Mouse (Mus musculus): ENCODE measurements around the gene Eif2s2.
A peak's percentile ranks its signal among the peaks of the same experiment; 100 is the strongest.

The Eif2s2 gene

GRCm38 (mm10) chr2:154891585-154891984 is 1.1 kb downstream of the Eif2s2 start:
- DNase-seq: no peak

- DNase-seq: no peak
Measured at GRCm38 (mm10) chr2:154876621-154877020, 16.1 kb downstream of the Eif2s2 start.

GRCm38 (mm10) chr2:154869954-154870641 is 22.6 kb downstream of the Eif2s2 start:
- DNase-seq: no peak

GRCm38 (mm10) chr2:154868106-154868505 is 24.6 kb downstream of the Eif2s2 start:
- peak; percentile 75 for DNase-seq

- DNase-seq: peak; percentile 45
Measured at GRCm38 (mm10) chr2:154865696-154866095, 27.0 kb downstream of the Eif2s2 start.

GRCm38 (mm10) chr2:154863672-154864071 is 29.1 kb downstream of the Eif2s2 start:
- no peak for DNase-seq

- peak; percentile 73 for DNase-seq
Measured at GRCm38 (mm10) chr2:154855383-154855782, 37.4 kb downstream of the Eif2s2 start.

GRCm38 (mm10) chr2:154848086-154848485 is 44.6 kb downstream of the Eif2s2 start:
- no peak for DNase-seq

- DNase-seq: no peak
Measured at GRCm38 (mm10) chr2:154836537-154836936, 56.2 kb downstream of the Eif2s2 start.

GRCm38 (mm10) chr2:154834149-154834865 is 58.4 kb downstream of the Eif2s2 start:
- peak; percentile 53 for DNase-seq

- DNase-seq: no peak
Measured at GRCm38 (mm10) chr2:154832471-154832870, 60.3 kb downstream of the Eif2s2 start.

GRCm38 (mm10) chr2:154827521-154827920 is 65.2 kb downstream of the Eif2s2 start:
- DNase-seq: no peak

- DNase-seq: no peak
Measured at GRCm38 (mm10) chr2:154826054-154826538, 66.6 kb downstream of the Eif2s2 start.
